Mouse (Mus musculus) kidney, postnatal 14 days (tissue): ENCODE measurements around the gene Pou2f1.

Experiments
- DNase-seq: peaks from one replicate; pipeline ENCODE4 v3.0.0; 2022; ENCODE audit warnings: mixed read lengths

The Pou2f1 gene

DNA sequence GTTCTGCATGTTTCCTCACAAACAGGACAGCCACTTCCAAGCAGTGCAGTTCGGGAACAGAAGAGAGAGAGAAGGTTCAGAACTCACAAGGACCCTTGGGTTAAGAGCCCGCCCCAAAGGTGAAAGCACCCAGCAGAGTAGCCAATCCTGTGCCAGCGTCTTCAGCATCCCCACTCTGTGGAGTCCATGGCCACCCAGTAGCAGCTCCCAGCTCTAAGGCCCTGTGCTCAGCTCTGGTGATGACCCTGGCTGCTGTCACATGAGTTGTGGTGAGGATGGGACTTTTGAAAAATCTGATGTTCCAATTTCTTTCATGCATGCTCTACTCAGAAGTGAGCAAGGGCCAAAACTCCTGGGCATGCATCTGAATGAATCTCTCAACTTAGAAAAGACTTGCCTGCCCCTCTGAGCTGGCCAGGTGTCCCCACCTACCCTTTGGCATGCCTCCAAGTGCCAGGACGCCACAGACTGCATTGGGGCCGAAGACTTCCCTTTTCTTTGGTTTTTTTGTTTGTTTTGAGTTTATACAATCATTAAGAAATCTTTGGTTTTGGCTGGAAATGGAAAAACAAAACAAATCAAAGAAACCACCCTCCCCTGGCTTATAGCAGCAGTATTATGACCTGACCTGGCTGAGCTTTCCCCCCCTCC lies 135.7 kb downstream of the Pou2f1 start:
- DNase-seq, result no peak

DNA sequence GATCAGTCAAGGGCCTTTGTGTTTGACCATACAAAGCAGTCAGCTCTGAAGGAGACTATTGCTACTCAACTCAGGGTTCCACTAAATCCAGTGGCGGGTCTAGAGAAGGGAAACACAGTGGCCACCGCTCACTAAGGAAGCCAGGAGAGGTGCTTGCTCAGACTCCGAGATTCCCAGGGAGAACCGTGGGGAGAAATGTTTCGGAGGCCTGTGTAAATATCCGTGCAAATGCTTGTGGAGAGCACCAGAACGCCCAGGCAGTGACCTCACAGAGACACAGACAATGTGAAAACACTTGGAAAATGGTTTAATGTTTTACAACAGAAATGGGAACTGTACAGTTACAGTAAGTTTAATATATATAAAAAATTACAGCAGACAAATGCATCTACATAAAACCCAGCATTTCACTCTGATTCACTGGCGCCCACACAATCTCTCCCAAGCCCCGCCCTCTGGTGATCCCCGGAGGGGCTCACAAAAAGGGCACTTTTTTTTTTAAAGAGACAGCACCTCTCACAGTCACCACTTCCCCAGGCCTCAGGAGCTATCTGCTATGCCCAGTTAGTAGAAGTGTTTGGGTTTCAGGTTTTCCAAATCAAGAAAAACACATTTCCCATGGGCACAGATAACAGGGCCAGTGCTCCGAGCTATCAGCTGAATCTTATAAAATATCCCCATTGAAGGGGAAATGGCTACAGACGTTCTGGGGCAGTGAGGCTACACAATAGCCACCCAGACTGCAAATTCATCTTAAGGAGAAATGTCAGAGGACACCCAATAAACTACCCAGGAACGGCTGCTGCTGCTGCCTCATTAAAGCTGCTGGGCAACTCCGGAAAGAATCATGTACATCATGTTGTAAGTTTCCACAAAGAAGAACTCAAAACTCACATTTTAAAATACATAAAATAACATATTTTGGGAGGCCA lies 137.3 kb downstream of the Pou2f1 start:
- no peak for DNase-seq

DNA sequence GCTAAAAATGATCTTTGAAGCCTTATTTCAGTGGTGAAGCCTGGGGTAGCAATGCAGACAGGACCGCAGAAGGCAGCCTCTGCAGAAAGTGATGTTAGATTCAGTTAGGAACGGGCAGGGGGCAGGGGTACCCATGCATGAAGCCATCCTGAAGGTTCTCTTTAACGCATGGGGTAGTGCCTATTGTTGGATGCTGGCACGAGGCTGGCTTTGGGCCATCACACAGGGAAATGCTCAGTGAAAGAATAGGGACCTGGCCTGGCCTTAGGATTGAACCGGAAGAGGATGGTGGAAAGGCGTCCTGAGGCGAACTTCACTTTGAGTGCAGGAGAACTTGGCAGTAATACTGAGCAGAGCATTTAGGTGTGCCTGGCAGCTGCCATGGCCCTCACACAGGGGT lies 140.4 kb downstream of the Pou2f1 start:
- DNase-seq, result no peak

DNA sequence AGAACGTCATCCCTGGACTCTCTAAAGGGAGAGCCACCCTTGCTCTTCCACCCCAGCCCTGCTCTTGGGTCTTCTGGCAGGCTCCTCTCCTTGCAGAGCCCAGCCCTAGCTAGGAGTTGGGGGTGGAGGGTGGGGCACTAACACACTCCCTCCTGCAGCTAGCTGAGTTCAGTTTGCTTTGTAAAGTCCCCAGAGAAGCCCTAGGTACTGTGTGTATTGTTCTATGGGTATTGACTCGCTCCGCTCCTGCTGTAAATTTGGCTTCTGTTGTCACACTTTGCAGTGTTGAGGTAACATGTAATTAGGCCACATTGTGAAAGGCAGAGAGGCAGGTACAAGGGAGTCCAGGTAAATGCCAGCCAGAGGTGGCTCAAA lies 141.3 kb downstream of the Pou2f1 start:
- DNase-seq, result no peak

DNA sequence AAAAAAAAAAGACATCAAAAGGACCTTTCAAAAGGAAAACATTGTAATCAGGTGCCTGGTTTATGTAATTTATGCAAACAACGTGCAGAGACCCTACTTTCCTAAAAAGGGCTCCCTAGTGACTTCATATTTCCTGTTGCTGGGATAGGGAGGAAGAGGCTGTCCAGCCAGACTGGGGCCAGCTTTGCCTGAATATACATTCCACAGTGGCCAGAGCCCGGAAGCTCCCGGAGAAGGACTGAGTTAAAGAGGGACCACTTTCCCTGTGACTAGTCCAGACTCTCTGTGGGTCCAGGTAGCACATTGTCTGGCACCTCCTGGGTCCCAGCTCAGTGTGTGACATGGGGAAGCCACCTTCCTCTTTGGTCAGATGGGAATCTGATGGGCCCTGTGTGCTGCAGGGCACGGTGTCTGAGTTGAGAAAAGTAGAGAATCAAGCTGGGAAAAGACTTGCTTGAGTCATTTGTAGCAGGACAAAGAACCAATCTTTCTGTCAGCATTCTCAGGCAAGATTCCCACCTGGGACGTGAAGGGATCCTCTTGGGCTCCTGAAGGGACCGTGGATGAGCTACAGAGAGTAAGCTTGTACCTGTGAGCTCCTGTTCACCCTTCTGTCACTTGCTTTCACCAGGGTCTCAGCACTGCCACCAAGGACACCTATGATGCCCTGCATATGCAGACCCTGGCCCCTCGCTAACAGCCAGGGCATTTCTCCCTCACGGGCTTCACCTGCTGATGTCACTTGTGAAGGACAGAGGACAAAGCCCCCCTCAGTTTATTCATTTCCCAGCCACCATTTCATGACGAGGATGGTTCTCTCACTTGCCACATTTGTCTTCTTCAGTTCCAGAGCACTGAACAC lies 141.9 kb downstream of the Pou2f1 start:
- no peak for DNase-seq

DNA sequence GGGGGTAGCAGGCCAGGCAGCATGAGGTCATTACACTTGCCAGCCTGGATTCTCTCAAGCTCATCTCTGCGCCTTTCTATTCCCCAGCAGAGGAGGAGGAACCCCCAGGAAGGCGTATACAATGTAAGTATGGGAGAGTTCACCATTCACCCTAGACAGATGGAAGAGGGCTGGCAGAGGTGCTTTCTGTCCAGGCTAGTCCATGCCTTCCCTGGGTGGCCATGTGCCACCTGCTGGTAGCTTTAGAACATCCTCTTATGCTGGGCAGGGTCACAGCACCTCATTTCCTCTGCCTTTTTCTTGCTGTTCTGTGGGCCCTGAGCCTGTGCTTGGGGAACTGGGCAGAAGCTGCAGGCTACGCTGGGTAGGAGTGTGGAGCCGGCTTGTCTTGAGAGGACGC lies 144.1 kb downstream of the Pou2f1 start:
- DNase-seq, result no peak

DNA sequence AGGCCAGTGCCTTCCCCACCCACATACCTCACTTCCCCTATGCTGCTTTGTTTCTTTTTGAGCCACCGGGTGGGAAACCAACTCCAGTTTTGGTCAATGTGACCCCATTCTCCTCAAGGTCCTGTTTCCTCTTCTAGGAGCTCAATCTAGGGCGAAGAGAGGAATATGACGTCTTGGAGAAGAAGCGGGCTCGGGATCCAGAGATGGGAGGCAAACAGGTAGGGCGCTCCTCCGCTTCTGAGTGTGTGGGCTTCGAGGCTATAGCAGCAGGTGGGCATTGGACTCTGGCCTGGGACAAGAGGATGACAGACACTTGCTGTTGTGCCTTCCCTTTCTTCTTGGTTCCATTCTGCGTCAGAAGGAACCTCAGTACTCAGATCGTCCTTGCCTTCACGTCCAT lies 145.2 kb downstream of the Pou2f1 start:
- DNase-seq, result no peak

DNA sequence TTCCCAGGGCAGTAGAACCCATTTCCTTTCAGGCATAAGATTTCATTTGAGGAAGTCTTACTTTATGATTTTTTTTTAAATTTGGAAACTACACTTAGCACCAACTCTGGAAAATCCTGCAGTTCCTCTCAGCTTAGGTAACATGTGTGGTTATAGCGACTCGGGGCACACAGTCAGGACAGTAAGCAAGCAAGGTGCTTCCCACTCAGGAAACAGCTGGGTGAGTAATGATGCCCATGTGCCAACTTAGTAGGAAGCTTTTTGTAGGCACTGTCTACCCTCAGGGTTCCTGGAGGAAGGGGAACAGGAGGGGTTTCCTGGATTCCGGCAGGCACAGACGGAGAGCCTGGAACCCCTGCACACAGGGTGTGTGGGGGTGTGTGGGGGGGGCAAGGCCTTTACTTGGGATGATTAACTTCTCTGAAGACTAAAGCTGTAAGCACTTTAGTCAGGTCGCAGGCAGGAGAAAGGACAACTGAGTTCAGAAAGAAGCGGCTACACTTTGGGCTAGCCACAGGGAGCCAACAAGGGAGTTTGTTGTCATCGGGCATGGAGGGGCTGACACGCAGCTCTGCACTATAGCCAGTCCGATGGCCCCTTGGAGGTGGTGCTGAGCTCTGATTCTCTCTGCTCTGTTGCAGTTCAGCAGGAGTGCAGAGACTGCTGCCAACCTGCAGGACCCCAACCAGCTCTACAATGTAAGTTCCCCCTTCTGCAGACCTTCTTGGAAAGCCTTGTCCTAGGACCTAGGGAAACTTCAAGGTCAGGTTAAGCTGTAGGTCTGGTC lies 146.5 kb downstream of the Pou2f1 start:
- peak; percentile 26 for DNase-seq

DNA sequence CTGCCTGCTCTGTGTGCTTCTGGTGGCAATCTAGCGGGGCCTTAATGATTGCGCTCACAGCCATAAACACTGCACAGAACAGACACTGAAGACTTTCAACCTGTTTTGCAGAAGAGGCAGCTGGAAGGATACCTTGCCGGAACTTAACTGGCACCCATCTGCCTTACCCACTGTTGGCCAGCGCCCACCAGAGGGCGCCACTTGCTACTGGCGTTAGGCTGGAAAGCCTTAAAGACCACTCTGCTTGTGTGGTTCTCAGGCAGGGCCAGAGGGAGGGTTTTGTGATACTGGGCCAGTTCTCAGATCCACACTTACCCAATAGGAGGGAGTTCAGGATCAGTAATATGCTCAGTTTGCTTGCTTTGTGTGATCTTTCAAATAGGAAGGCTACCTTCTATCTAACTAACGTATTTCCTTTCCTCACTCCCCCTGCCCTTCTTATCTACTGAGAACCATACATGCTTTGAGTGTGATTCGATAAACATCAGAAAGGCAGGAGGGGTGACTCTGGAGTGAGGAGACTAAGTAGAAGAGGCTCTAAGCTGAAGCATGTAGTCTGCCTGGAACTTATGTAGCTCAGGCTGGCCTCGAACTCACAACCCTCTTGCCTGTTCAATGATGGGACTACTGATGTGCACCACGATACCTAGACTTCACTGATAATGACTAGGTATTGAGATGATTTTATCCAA lies 148.6 kb downstream of the Pou2f1 start:
- peak; percentile 63 for DNase-seq

DNA sequence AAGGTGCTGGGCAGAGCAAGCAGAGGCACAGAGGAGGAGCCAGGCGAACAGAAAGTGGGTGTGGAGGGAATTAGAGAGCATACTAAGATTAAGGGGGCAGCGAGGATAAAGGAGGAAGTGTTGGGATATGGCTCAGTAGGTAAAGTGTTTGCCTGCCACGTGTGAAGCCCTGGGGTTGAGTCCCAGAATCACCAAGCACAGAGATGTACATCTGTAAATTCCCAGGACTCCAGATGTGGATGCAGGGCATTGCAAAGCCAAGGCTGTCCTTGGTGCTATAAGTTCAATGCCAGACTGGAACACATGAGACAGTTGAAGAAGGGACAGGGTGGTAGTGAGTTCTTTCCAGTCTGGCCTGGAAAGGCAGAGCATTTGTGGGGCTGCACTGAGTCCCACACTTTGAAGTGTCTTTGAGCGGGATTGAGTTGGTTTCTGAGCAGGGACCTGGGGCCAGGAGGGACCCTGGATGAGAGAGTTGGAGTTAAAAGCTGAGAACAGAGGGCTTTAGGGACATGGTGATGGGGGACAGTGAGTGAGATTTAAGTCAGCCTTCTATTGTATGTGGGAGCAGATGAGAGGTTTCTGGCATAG lies 149.3 kb downstream of the Pou2f1 start:
- DNase-seq, result no peak

DNA sequence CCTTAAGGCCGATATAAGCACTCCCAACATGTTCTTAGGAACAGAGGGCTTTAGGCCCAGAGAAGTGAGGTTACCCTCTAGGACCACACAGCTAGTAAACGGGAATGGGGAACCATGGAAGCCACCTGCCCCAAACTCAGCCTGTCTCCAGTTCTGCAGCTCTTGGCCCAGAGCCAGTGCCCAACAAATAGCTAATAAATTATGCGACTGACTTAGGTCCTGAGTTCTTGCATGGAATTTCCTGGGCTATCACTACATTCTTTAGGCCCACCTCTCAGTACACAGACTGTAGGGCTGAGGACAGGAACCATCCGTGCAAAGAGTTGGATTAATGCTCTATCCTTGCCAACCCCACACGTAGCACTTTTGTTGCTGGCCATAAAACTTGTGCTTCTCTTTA lies 150.3 kb downstream of the Pou2f1 start:
- no peak for DNase-seq

DNA sequence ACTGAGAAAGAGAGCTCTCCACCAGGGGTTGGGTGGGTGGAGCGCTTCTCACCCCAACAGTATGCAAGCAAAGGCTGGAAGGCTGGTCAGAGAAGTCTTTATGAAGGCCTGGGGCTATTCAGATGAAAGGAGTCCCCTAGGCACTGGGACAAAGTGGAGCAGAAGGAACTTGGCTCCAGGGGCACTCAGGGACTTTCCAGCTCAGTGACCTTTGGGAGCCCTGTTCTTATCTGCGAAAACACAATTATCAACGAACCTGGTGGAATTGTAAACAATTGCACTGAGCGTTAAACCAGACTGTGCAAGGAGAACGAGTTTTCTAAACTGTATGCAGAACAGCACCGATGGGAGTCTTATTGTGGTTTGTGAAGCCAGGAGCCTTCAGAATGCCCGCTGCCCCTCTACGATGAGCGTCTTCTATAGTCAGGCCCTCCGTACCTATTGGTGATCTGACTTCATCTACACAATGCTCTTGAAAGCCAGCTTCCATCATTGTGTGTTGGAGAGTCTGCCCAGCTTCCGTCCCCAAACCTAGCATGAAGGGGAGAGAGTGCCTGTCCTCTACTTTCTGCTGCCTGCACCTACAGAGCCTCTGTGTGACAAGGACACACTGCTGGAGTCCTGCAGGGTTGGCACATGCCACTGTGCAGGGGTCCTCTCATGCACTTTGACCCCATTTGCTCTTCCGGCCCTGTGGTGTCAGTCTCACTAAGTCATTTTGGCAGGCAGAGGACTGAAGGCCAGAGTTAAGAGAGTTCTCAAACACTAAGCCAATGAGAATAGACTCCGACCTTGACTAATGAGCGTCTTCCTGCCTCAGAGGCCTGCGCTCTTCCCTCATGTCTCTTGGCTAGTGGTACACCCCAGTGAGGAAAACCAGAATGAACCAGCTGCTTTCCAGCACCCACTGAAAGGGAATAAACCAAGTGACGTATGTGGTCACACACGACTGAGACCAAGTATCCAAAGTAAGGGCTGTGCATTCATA lies 152.7 kb downstream of the Pou2f1 start:
- DNase-seq, result no peak

DNA sequence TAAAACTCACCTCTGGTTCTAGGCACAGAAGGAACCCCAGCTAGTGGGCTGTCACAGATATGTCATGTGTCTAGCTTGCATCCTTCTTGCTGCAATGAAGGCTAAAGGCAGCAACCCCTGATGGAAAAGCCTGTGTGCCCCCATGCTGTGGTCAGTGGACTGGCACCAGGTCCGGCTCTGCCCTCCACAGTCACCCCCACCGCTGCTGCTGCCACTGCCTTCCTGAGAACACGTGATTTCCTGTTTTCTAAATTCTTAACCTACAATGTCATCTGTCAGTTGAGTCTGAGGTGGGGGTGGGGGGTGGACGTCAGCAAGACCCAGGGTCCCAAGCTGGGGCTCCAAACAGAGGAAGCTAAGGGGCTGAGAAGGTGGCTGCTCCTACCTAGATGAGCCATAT lies 153.6 kb downstream of the Pou2f1 start:
- DNase-seq, result no peak

DNA sequence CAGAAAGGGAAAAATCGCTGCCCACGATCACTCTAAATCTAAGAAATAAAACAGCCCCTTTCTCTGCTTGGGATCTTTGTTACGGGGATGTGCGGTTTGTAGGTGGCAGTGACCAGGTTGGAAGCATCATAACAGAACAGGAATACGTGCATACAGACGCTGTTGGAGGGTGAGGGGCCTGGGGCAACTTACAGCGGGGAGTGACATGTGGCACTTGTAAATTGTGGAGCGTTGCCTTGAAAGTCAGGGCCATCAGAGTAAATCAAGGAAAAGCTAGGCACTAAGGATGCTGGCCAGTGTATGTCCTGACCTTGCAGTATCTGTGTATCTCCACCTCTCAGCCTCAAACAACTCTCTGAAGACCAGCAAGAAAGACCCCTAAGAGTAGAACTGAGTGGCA lies 154.1 kb downstream of the Pou2f1 start:
- no peak for DNase-seq

DNA sequence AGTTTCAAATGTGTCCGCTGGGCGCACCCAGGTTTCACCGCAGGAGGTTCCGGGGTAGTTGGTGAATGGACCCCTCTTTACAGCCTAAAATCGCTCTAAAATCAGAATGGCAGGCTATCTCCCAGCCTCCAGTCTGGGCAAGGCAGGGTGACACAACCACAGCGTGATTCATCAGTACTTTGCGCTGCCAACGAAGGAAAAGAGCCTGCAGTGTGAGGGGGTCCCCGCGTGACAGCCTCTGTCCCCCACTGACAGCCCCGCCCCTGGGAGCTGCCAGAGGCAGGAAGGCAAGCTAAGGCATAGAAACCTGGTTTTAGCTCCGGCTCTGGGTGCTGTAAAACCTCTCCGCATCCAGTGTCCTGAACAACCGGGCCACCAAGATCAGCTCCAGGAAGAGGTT lies 157.1 kb downstream of the Pou2f1 start:
- no peak for DNase-seq

DNA sequence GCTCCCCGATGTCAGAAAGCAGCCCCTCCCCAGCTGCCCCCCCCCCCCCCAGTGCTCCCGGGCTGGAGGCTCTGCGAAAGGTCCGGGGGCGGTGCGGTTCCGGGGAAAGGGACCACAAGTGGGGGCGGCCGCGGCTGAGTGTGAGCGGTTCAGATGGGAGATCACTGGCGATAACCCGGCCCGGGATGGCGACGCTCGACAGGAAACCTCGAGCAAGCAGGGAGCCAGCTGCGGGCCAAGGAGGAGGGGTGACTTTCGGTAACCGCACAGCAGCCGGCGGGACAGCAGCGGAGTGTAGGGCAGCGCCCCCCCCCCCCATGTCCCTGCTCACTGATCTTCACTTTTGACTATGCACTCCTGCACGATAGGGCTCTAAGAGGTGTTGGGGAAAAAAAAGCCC lies 157.5 kb downstream of the Pou2f1 start:
- peak; percentile 32 for DNase-seq

DNA sequence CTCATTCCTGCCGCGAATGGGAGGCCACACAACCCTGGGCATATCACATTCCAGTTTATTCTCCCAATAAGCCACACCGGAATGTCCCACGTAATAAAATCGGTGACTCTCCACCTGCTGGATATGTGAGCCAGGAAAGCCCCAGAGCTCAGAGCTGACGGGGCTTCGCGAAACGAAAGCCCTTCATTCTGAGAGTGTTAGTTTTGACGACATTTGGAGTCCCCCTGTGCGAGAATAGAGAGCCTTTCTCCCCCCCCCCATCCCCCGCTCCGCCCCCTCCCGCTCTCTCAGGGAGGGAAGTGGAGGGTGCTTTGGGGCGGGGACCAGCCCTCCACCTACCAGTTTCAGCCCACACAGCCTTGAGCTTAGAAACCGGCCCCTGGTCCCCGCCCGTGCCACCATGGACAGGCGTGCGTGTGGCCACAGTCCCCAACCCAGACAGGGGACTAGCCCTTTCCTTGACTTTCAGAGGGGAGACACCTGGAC lies 158.0 kb downstream of the Pou2f1 start:
- DNase-seq, result no peak

DNA sequence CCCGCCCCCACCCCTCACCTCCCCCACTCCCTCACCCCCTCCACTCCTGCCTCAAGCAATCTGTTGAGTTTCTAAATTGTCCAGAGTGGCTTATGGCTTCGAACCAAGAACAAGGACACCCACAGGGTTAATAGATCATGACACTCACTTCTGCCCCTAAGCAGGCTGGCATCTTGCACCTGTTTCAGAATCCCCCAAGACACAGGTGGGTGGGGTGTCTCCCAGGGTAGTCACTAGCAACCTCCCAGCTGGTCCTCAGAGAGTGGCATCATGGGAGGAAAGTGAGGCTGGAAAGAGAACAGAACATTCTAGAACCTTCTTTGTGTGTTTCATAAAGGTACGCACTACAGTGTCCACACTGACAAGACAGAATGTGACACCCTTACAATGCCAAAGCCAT lies 158.9 kb downstream of the Pou2f1 start:
- no peak for DNase-seq

DNA sequence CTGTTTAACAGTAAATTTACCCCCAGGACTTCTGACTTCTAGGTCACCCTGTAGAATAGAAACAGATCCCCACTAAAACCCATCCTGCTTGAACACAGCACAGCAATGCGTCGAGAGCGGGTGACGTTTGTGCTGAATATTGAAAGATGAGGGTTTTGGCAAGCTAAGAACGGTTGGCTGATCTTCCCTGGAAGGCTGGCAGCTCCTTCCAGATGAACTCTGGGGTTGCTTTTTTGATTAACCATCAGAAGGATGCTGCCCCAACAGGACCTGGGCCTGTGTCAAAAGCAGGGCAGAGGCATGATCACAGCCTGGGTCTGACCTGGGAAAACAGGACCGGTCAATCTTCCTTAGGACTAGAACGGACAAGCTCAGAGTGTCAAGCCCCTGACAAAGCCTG lies 160.3 kb downstream of the Pou2f1 start:
- DNase-seq, result no peak

DNA sequence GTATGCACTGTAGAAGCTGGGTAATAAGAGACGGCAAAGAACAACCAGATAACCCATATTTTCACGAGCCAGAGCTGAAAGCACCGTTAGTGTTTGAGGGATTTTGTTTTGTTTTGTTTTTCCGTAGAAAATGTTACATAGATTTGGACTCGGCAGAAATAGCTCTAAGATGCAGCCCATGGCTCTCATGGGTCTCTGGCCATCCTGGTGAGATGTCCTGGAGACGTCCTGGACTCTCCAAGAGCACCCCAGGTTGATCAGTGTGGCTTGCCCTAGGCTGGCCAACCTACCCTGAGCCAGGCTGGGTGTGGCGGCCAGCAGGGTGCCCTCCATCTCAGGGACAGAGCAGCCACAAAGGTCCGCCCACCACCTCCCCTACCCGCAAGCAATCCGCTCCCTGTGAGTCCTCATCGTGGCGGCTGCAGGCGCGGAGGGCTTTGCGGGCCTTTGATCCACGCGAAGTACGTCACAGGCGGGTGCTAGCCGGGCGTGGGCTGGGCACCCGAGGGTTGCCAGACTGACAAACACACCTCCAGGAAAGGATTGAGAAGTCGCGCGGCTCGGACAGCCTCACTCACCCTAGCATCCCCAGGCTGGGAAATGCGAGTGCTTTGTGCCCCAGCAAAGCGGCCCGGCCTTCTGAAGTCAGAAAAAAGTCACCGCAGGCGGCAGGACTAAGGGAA lies 161.8 kb downstream of the Pou2f1 start:
- no peak for DNase-seq
